8 mouse cellular contexts compared by ENCODE assay signal in genomic region chr6:87730591-87731462, GRCm38 (mm10). TPM values are rescaled to one million over a fixed set of nuclear protein-coding genes. Genes with fewer than 3 reads are reported as not detected.
DNase-seq lines count a peak whose midpoint lies in the region; ATAC-seq lines count a peak whose summit lies in the region.

Efcc1 (plus strand) TSS chr6:87730869.

- DNase-seq in cerebellum, adult 18-20 months: peak; percentile 15 to 21
- no peak for DNase-seq in cerebellum, adult 11 months
- DNase-seq in heart, adult 8-10 months (ENCODE audit: low spot score): peak; percentile 62
- DNase-seq in kidney, adult 18-20 months: peak; percentile 48
- peak; percentile 59 for DNase-seq in limb, embryonic 11.5 days (ENCODE audit: low spot score)
- DNase-seq in testis, postnatal 14 days (ENCODE audit: low spot score): peak; percentile 29

- ATAC-seq in embryonic facial prominence, embryonic 12.5 days (ENCODE audit: insufficient number of reproducible peaks, insufficient read depth, low FRiP score, low TSS enrichment): peak; percentile 38; the same call in 1 of the 2 replicates
- ATAC-seq in limb, embryonic 11.5 days (ENCODE audit: insufficient number of reproducible peaks, low FRiP score, low TSS enrichment, low read depth): 0 out of 2 replicates have a peak, but pooled peaks have one; percentile 47
- ATAC-seq in midbrain, embryonic 13.5 days: peak; percentile 82

- peak within 1 kb of the TSS; percentile 96 for H3K4me2 ChIP-seq in embryonic facial prominence, embryonic 12.5 days (replicated peaks)
- H3K4me2 ChIP-seq in limb, embryonic 11.5 days (ENCODE audit: low read depth, severe bottlenecking): peak within 1 kb of the TSS; percentile 98
- peak within 1 kb of the TSS; percentile 68 for H3K4me2 ChIP-seq in midbrain, embryonic 13.5 days (replicated peaks)

- H3K27ac ChIP-seq in embryonic facial prominence, embryonic 12.5 days: no peak within 1 kb of the TSS
- H3K27ac ChIP-seq in limb, embryonic 11.5 days (replicated peaks; ENCODE audit: low read depth, low read length): no peak within 1 kb of the TSS
- peak within 1 kb of the TSS; percentile 45 for H3K27ac ChIP-seq in midbrain, embryonic 13.5 days

- H3K4me3 ChIP-seq in embryonic facial prominence, embryonic 12.5 days: peak within 1 kb of the TSS; percentile 49
- peak within 1 kb of the TSS; percentile 55 for H3K4me3 ChIP-seq in limb, embryonic 11.5 days (ENCODE audit: low read depth, low read length)
- peak within 1 kb of the TSS; percentile 51 for H3K4me3 ChIP-seq in midbrain, embryonic 13.5 days (replicated peaks)

- under 1% methylated on average over 86 of the region's 90 CpGs for WGBS in embryonic facial prominence, embryonic 12.5 days
- WGBS in limb, embryonic 11.5 days: under 1% methylated on average over 86 of the region's 90 CpGs
- under 1% methylated on average over 88 of the region's 90 CpGs for WGBS in midbrain, embryonic 13.5 days

- H3K27me3 ChIP-seq in embryonic facial prominence, embryonic 12.5 days: peaks cover 74% of the 10 kb centered on the region
- peaks cover 52% of the 10 kb centered on the region for H3K27me3 ChIP-seq in limb, embryonic 11.5 days (ENCODE audit: control insufficient read depth, insufficient read depth, low read length)
- peaks cover 60% of the 10 kb centered on the region for H3K27me3 ChIP-seq in midbrain, embryonic 13.5 days

- H3K36me3 ChIP-seq in embryonic facial prominence, embryonic 12.5 days: no peaks in the 10 kb centered on the region
- no peaks in the 10 kb centered on the region for H3K36me3 ChIP-seq in limb, embryonic 11.5 days (ENCODE audit: control insufficient read depth, insufficient read depth, low read length)
- no peaks in the 10 kb centered on the region for H3K36me3 ChIP-seq in midbrain, embryonic 13.5 days

- no peaks in the 10 kb centered on the region for H3K9me3 ChIP-seq in embryonic facial prominence, embryonic 12.5 days
- no peaks in the 10 kb centered on the region for H3K9me3 ChIP-seq in limb, embryonic 11.5 days (ENCODE audit: control insufficient read depth, low read length)
- H3K9me3 ChIP-seq in midbrain, embryonic 13.5 days: no peaks in the 10 kb centered on the region

- peaks cover 27% of the 10 kb centered on the region for H3K4me1 ChIP-seq in embryonic facial prominence, embryonic 12.5 days
- H3K4me1 ChIP-seq in limb, embryonic 11.5 days (ENCODE audit: control insufficient read depth, insufficient read depth, low read length): peaks cover 9% of the 10 kb centered on the region
- peaks cover 42% of the 10 kb centered on the region for H3K4me1 ChIP-seq in midbrain, embryonic 13.5 days (replicated peaks)

- peak within 1 kb of the TSS; percentile 46 for H3K9ac ChIP-seq in embryonic facial prominence, embryonic 12.5 days
- peak within 1 kb of the TSS; percentile 53 for H3K9ac ChIP-seq in limb, embryonic 11.5 days (ENCODE audit: low read length)
- H3K9ac ChIP-seq in midbrain, embryonic 13.5 days (replicated peaks): peak within 1 kb of the TSS; percentile 70

RNA-seq across cellular contexts. Expression of gene Efcc1, which starts in this region (rescaled TPM):
- polyA plus RNA-seq in embryonic facial prominence, embryonic 12.5 days (2016; fragmentation: Nextera tagmentation; extraction: Ambion mirVana): 1.4 TPM in 2 replicates
- 1 to 10 TPM in 3 of 4 experiments, under 1 TPM in 1; 0.53 to 1.2 (median 1.1) TPM for total RNA-seq in heart, adult 8-10 months (2022)
- polyA plus RNA-seq in limb, embryonic 11.5 days (2014; fragmentation: Nextera tagmentation; extraction: Ambion mirVana): 0.07 and 0.37 TPM in 2 replicates
- polyA plus RNA-seq in midbrain, embryonic 13.5 days (2015; fragmentation: Nextera tagmentation; extraction: Ambion mirVana): 3.2 and 4.2 TPM in 2 replicates

Comparison
In these comparisons a context has a peak if more than half of its experiments do, and no peak if none do; other contexts are left out.
1. Peak in DNase-seq, ATAC-seq, H3K4me3 ChIP-seq, H3K9ac ChIP-seq and H3K4me2 ChIP-seq in limb, embryonic 11.5 days; RNA of the gene not detected or under 1 TPM.